Mouse (Mus musculus): Measurements from ENCODE around the gene 1700003E16Rik.

Gene 1700003E16Rik

DNA sequence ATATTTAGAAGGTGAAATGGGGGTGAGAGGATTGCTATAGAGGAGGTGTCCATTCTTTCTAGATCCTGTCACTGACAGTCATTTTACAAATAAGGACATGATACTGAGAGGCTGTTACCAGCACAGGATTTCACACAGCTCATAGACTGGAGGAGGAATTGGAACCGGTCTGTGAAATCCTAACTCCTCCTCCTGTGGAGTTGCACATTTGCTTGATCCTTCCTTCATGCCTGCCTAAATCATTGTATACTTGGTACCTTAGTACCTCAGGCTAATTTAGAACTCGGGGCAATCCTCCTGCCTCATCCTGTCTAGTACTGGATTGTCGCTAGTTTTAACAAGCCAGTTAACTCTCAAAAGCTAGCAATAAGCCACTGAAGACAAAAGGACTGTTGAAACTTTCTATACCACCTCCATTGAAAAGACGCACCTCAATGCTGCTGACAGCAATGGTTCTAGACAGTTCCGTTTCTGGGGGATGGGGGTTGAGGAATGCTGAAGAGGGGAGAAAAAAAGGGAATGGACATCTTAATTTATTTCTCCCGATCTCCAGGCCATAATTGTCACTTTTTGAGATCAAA is 8.9 kb downstream of the 1700003E16Rik start:
- TF ChIP-seq GATA4 (IDR thresholded peaks at IDR 0.05; ENCODE audit: insufficient replicate concordance, low read length): no peak

DNA sequence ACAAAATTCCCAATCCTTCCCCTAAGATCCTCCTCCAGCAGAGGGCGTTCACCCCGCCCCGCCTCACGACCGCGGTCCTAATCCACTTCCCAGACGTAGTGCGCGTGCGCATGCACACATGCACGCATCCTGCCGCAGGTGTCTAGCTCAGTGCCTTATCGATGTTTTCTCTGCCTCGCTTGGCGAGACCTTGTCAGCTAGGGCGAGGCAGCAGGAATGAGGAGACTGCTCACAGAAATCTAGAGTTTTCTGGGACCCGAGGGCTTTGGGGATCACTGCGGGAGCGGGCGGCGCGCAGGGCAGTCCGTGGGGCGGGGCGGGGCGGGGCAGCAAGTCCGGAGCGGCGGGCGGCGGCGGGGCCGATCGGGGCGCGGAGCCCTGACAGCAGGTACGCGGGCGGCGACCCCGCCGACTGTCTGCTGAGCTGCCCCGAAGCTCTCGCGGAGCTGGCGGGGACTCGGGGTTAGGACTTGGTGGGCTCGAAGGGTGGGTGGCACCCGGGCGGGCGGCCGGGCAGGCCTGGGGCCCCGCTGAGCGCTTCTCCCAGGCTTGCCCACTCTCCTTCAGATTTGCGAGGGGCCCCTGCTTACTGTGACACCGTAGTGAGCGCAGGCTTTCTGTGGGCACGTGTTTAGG is 9.5 kb downstream of the 1700003E16Rik start, which contains the start of gene Dctn1:
TSS of gene Dctn1 (plus strand) at position 314 of the 636 bp plus-strand sequence.
- peak; percentile 56; the same call in 1 of the 2 replicates for TF ChIP-seq GATA4 (IDR thresholded peaks at IDR 0.05; ENCODE audit: insufficient replicate concordance, low read length)

DNA sequence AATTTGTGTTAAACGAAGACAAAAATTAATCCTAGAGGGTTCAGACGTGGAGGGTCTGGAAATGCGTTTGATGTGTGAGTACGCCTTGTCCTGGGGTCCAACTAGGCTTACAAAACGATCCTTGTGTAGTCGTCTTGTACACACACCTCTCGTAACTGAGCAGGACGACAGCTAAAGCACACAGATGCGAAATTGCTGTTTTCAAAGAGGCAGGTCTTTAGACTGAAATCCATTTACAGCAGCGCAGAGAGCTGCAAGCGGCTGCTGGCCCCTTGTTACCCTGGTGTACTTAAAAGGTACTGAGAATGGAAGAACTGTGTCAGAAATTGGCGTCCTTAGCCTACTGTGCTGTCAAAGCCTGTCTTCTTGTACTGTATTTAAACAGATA is 10.0 kb downstream of the 1700003E16Rik start:
- TF ChIP-seq GATA4 (IDR thresholded peaks at IDR 0.05; ENCODE audit: insufficient replicate concordance, low read length): no peak

DNA sequence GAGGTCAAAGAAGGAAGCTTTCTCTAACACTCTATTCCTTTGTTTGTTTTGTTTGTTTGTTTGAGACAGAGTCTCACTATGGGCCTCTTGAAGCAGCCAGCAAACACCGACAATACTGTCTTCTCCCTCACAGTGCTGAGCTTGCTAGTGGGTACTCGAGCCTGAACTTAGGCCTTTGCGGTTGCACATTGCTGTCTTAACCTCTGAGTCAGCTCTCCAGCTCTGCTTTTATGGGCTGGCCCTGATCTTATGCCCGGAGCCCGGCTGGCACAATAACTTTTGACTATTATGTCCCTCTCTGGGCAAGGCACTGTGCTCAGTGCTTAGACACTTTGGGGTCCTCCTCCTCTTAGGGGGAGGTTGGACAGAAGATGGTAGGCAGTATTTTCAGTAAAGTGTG is 13.7 kb downstream of the 1700003E16Rik start:
- no peak for TF ChIP-seq GATA4 (IDR thresholded peaks at IDR 0.05; ENCODE audit: insufficient replicate concordance, low read length)

DNA sequence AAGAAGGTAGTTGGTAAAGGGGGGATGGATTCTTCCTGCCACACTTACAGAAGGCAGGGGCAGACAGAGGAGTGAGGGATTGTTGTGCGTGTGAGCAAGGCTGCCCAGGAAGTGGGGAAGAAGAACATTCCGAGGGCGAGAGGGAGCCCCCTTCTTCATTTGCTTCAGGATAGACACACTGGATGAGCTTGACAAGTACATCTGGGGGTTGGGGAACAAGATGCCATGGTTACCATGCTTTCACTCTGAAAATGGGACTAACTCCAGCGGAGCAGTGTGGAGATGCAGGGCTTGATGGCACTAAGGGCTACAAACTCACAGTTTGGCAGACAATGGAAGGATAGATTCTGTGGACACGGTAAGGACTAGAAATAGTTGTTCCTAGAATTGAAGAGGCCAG is 14.9 kb downstream of the 1700003E16Rik start:
- no peak for TF ChIP-seq GATA4 (IDR thresholded peaks at IDR 0.05; ENCODE audit: insufficient replicate concordance, low read length)

DNA sequence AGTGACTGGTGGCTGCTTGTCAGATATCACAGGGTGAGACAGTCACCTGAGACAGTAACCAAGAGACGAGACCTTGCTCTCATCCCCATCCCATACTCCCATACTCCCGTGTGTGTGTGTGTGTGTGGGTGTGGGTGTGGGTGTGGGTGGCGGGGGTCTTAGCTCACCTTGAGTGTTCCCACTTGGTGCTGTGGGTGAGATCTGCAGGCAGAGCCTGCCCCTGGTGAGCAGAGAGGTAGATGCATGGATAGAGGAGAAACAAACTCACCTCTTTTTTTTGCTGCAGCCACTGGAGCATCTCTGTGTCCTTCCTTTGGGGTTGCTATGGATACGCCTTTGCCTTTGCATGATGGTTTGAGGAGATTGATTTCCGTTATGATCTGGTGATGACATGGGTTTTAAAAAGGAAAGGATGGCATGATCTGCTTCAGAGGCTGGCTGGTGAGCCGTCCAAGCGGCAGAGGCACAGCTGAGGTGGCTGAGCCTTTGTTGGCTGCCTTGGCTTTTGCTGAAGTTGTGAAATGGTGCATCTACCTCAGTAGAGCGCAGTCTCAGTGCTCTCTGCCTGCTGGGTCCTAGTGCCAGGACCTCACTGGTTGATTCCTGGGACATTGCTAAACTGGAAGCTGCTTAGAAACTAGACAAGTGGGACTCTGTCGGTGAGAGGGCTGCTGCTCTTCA is 16.2 kb downstream of the 1700003E16Rik start:
- TF ChIP-seq GATA4 (IDR thresholded peaks at IDR 0.05; ENCODE audit: insufficient replicate concordance, low read length): no peak

DNA sequence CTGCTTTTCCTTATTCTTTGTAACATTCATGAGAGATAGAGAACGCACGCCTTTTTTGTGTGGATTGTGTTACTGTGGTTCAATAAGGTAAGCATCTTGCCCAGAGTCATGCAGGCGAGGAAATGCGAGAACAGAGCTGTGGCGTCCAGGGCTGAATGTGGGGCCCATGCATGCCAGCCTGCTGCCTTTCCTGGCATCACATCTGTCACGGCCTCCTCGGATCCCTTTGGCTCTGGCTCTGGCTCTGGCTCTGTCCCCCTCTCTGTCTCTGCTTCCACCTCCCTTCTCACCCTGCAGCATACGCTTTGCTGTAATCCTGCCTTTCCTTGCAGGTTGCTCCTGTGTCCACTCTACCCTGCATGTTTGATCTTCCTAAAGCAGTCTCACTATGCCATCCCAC is 19.8 kb downstream of the 1700003E16Rik start:
- no peak for TF ChIP-seq GATA4 (IDR thresholded peaks at IDR 0.05; ENCODE audit: insufficient replicate concordance, low read length)

DNA sequence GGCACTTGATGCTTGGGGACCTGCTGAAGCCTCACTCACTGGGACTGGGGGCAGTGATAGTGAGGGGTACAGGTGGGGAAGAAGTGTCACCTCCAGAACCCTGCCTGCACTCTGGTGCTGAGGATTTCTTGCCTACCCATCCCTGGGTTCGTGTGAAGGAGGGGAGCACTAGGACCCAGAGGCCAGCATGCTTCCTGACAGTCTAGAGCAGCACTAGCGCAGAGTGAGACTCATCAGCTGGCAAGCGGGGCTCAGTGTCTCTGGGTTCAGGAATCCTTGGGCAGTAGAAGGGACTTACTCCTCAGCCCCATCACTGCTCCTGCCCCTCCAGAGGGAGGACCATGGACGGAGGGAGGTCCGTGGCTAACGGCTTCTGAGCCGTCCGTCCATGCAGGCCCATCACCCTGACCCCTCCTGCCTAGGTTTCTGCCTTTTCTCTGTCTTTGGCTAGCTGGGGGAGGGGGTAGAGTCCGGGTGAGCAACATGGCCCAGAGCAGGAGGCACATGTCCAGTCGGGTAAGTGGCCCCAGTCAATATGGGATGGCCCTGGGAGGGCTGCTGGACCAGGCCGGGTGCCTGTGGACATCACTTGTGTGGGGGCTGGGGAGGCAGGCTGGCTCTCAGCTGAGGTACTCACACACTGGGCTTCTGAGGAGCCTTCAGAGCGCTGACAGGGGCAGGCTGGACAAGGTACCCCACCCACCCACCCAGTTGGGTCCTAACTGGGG is 23.4 kb downstream of the 1700003E16Rik start:
- TF ChIP-seq GATA4 (IDR thresholded peaks at IDR 0.05; ENCODE audit: insufficient replicate concordance, low read length): no peak

DNA sequence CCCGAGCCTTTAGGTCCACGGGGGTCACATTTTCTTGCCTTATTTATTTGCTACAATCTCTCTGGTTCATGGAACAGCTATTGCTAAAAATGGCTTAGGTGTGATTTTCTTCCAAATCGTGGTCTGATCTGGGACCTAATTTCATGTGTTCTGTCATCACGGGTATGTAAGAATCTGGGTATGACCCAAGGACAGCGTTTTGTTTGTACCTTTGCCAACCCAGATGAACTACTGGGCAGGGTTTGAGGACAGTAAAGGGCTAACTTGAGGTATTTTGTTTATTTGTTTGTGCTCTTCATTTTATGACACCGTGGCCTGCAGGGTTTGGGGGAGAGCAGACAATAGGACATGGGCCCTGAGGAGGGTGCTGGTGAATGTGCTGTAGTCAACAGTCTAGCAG is 24.4 kb downstream of the 1700003E16Rik start:
- TF ChIP-seq GATA4 (IDR thresholded peaks at IDR 0.05; ENCODE audit: insufficient replicate concordance, low read length): no peak

DNA sequence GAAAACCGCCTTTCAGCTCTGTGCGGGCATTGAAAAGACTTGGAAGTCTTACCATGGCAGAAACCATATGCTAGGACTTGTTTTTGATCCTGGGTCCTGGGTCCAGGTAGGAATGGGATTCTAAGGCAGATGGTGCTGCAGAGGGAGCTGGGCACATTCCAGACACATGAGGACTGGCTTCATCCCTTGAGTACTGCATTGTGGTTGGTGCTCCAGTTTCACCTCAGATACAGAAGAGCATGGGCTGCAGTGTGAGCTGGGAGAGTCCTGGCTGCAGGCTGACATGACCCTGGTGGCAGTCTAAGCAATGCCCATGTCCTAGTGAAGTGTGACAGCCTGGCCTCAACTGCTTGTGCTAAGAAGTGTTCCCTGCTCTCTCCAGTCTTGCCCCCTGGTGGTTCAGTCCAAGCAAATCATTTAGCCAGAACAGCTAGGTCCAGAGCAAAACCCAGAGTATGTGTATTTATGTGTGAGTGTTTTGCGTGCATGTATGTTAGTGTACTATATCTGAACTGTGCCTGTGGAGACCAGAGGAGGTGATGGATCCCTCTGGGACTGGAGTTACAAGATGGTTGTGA is 28.7 kb downstream of the 1700003E16Rik start:
- no peak for TF ChIP-seq GATA4 (IDR thresholded peaks at IDR 0.05; ENCODE audit: insufficient replicate concordance, low read length)

DNA sequence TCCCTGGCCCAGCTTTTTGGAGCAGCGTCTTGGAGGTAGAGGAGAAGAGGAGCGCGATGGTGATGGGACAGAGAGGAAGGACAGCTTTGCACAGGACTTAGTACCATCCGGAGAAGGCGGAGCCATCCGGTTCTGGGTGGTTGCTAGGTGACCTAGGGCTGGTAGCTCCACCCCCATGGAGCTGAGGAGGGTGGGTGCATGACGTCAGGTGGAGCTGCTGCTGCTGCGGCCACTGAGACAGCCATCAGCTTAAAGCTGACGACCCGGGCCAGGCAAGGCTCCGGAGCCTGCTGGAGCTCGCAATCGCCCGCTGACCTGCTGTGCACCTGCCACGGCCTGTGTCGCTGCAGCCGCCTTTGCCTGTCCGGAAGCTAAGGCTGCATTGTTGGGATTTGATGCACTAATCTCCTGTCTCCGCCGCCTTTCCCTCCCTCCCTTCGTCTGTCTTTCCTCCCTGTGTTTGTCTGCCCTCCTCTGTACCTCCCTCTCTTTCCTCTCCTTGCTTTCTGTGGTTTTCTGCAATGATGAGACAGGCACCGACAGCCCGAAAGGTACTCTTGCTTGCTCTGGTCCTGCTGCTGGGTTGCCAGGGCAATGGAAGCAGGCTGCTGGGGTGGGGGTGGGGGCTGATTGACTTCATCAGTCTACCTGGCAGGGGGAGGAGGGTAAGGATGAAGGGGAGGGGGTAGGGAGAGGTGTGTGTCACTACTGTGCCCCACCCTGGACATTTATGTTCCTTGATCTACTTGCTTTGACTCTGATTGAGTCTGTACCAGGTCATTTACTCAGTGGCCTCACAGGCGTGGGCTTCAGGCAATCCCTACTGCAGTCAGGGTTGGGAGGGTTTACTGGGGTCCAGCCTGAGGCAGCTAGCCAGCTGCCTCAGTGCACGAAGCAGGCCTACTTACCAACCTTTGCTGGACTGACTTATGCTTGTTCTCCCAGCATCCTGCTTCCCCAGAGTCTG is 30.0 kb downstream of the 1700003E16Rik start:
- no peak for TF ChIP-seq GATA4 (IDR thresholded peaks at IDR 0.05; ENCODE audit: insufficient replicate concordance, low read length)

DNA sequence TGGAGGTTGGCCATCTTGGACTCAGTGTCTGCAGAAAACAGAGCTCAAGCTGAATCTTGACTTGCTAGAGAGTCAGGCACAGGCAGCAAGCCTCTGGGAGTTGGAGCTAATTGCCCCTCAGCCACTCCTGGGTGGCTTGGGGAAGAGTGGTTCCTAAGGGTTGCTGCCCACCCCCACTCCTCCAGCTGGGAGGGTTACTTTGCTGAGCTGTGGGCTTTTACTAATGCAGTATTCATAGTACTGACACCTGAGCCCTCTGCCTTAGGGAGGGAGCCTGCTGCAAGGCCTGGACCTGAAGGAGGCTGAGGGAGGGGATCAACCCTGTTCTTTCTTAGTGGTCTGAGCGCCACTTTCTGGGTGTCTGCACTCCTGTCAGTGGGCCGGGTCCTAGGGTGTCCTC is 30.7 kb downstream of the 1700003E16Rik start:
- TF ChIP-seq GATA4 (IDR thresholded peaks at IDR 0.05; ENCODE audit: insufficient replicate concordance, low read length): no peak

DNA sequence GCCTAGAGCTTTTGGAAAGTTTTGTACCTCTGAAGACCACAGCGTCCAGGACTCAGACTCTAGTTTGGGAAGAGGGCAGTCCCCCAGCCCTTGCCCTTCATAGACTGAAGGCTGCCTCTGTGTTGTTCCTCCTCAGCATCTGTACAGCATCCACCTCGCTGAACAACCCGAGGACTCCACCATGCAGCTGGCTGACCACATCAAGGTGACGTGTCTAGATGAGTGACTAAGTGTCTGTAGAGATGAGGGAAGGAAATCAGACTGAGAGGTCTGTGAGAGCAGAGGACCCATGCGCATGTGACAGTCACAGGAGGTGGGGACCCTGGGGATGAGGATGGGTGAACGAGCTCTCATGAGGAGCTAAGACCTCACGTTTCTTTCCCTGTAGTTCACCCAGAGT is 37.4 kb downstream of the 1700003E16Rik start:
- TF ChIP-seq GATA4 (IDR thresholded peaks at IDR 0.05; ENCODE audit: insufficient replicate concordance, low read length): no peak

DNA sequence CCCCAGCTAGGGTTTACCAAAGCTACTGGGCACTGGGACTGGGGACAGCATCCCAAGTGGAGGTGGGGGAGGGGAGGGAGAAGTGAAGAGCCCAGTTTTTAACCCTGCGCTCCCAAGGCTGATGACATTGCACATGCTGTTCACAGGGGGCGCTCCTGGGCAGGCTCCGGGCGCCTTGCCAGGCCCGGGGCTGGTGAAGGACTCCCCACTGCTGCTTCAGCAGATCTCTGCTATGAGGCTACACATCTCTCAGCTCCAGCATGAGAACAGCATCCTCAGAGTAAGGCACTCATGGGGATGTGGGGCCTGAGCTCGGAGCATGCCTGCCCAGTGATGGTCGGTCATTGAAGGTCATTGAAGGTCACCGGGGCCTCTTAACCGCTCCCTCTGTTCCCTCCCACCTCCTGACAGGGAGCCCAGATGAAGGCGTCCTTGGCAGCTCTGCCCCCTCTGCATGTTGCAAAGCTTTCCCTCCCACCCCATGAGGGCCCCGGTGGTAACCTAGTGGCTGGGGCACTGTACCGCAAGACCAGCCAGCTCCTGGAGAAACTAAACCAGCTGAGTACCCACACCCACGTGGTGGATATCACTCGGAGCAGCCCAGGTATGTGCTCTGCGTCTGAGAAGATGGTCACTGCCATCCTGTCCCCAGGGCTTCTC is 41.3 kb downstream of the 1700003E16Rik start:
- TF ChIP-seq GATA4 (IDR thresholded peaks at IDR 0.05; ENCODE audit: insufficient replicate concordance, low read length): no peak

All from liver, adult (tissue).